Mouse (Mus musculus): ENCODE measurements around the gene Serac1. TPM values are rescaled to one million over a fixed set of nuclear protein-coding genes. Genes with fewer than 3 reads are reported as not detected.

Serac1 gene
- polyA plus RNA-seq, 1 experiment from 2014 or later: 0.73 TPM

GRCm38 (mm10) chr17:5994606-5995005 lies 84.9 kb downstream of the Serac1 start:
- Histone ChIP-seq H3K27ac (ENCODE audit: low read depth) (no peak overlapping the region), H3K4me1 (ENCODE audit: insufficient read depth) (no peaks in the 10 kb centered on the region), H3K36me3 (replicated peaks; ENCODE audit: insufficient read depth, low read length) (no peaks in the 10 kb centered on the region), H3K27me3 (ENCODE audit: insufficient read depth, low read length) (no peaks in the 10 kb centered on the region), H3K9me3 (ENCODE audit: low read length) (no peaks in the 10 kb centered on the region; the same call in 1 of the 2 replicates), H3K4me2 (ENCODE audit: low read depth, low read length) (no peak overlapping the region), H3K9ac (replicated peaks) (no peak overlapping the region), H3K4me3 (ENCODE audit: low read depth, low read length) (no peak overlapping the region)
- TF ChIP-seq EP300 (IDR thresholded peaks at IDR 0.05; ENCODE audit: low read depth) (no peak), CTCF (IDR thresholded peaks at IDR 0.05; ENCODE audit: low read depth) (no peak)
- DNase-seq (no peak), ATAC-seq (no peak)
- 71% methylated on average over 6 of the region's 6 CpGs for WGBS (ENCODE audit: insufficient replicate concordance)

GRCm38 (mm10) chr17:5993581-5994260 lies 85.8 kb downstream of the Serac1 start:
- TF ChIP-seq EP300 (IDR thresholded peaks at IDR 0.05; ENCODE audit: low read depth) (no peak), CTCF (IDR thresholded peaks at IDR 0.05; ENCODE audit: low read depth) (peak; percentile 32)
- Histone ChIP-seq H3K27me3 (ENCODE audit: insufficient read depth, low read length) (no peaks in the 10 kb centered on the region), H3K4me1 (ENCODE audit: insufficient read depth) (no peaks in the 10 kb centered on the region), H3K27ac (ENCODE audit: low read depth) (no peak overlapping the region), H3K9ac (replicated peaks) (no peak overlapping the region), H3K4me2 (ENCODE audit: low read depth, low read length) (no peak overlapping the region), H3K9me3 (ENCODE audit: low read length) (no peaks in the 10 kb centered on the region; the same call in 1 of the 2 replicates), H3K4me3 (ENCODE audit: low read depth, low read length) (no peak overlapping the region), H3K36me3 (replicated peaks; ENCODE audit: insufficient read depth, low read length) (no peaks in the 10 kb centered on the region)
- ATAC-seq: no peak
- whole genome bisulfite sequencing (ENCODE audit: insufficient replicate concordance): 77% methylated on average over 3 of the region's 3 CpGs
- no peak for DNase-seq

GRCm38 (mm10) chr17:5992866-5993580 lies 86.5 kb downstream of the Serac1 start:
- H3K9me3 ChIP-seq (ENCODE audit: low read length): no peaks in the 10 kb centered on the region; the same call in 1 of the 2 replicates
- no peaks in the 10 kb centered on the region for H3K4me1 ChIP-seq (ENCODE audit: insufficient read depth)
- no peak for TF ChIP-seq EP300 (IDR thresholded peaks at IDR 0.05; ENCODE audit: low read depth)
- no peak for TF ChIP-seq CTCF (IDR thresholded peaks at IDR 0.05; ENCODE audit: low read depth)
- DNase-seq (no peak), ATAC-seq (0 out of 2 replicates have a peak, but pooled peaks have one; percentile 15)
- no peak overlapping the region for H3K4me3 ChIP-seq (ENCODE audit: low read depth, low read length)
- WGBS (ENCODE audit: insufficient replicate concordance): 66% methylated on average over 5 of the region's 5 CpGs
- no peak overlapping the region for H3K27ac ChIP-seq (ENCODE audit: low read depth)
- no peaks in the 10 kb centered on the region for H3K27me3 ChIP-seq (ENCODE audit: insufficient read depth, low read length)
- no peak overlapping the region for H3K4me2 ChIP-seq (ENCODE audit: low read depth, low read length)
- H3K36me3 ChIP-seq (replicated peaks; ENCODE audit: insufficient read depth, low read length): no peaks in the 10 kb centered on the region
- no peak overlapping the region for H3K9ac ChIP-seq (replicated peaks)

Other genes starting within 250 kb of the Serac1 start
- gene Snx9, start 238.4 kb downstream of the Serac1 start, polyA plus RNA-seq (2015; fragmentation: Nextera tagmentation; extraction: Ambion mirVana): 13.1 and 13.5 TPM in 2 replicates
- 0.62 TPM in 2 replicates for gene Synj2, start 138.5 kb downstream of the Serac1 start, polyA plus RNA-seq (2015; fragmentation: Nextera tagmentation; extraction: Ambion mirVana)
- 70.4 and 73.5 TPM in 2 replicates for gene Gtf2h5, start within 50 bp of the Serac1 start, polyA plus RNA-seq (2015; fragmentation: Nextera tagmentation; extraction: Ambion mirVana)
- 14.2 and 17.8 TPM in 2 replicates for gene Tulp4, start 26.7 kb upstream of the Serac1 start, polyA plus RNA-seq (2015; fragmentation: Nextera tagmentation; extraction: Ambion mirVana)
- gene Tmem181a, start 177.1 kb upstream of the Serac1 start, polyA plus RNA-seq (2015; fragmentation: Nextera tagmentation; extraction: Ambion mirVana): 2.6 and 2.9 TPM in 2 replicates
- gene Dynlt1a, start 237.8 kb upstream of the Serac1 start, polyA plus RNA-seq (2015; fragmentation: Nextera tagmentation; extraction: Ambion mirVana): 2.9 and 3.0 TPM in 2 replicates